Mouse (Mus musculus) cerebellum, adult 8-10 months (tissue): Measurements from ENCODE around the gene Phc2.
"Not testable (repeated sequence)": the region's sequence is repeated elsewhere in the genome, so short reads cannot be mapped to it uniquely, and the experiment has no call there.

ENCODE experiments used
- DNase-seq: peaks from one replicate; pipeline ENCODE4 v3.0.0; 2022

The Phc2 gene

DNA sequence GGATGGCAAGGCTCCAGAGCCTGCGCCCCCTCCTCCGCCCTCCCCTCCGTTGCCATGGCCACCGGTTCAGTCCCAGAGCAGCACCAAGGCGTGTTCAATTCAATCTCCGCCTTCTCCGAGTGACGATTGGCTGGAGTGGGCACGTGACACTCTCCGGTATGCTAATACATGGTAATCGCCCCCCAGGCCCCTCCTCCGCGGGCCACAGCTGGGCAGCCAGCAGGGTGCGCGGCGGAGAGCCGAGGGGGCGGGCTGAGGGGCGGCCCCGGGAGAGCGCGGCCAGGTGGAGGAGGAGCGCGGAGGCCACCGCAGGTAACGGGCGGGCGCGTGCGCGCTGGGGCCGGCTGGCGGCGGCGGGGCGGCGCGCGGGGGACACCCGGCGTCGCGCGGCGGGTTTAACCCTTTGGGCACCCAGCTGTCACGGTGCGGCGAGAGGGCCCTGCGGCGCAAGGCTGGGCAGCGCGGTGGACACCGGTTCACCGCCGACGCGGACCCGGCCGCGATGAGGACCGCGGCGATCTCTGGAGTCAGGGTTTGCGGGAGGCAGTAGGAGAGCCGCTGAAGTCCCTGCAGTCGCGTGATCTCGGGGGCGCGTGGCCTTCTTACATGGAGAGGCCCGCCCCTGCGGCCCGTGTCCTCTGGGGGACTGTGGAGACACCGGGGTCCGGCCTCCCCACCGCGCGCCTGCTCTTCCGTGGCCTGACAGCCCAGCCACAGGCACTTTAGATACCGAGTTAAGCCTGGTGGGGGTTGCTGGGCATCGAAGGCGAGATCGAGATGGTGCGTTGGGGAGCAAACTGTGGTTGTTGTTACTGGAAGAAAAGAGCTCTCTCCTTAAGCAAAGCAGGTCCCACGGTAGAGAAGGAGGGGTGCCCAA, at the start of gene Phc2:
TSS of gene Phc2 (plus strand) at position 198 of the 877 bp plus-strand sequence.
- DNase-seq: peak; percentile 95

DNA sequence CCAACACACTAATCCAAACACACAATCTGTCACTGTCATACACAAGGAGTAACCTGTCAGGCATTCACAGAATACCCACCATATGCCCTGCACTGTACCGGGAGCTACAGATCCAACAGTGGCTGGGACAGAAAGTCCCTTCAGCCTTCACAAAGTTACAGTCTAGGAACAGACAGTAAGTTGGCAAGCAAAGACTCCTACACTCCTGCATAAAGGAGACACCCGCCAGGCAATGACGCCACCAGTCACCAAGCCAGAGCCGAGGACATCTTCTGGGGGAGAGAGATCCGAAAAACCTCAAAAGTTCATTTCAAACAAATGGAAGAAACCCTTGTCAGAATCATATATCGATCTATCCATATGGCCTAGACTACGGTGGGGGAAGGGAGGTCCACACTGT, 47.9 kb upstream of the Phc2 start:
- DNase-seq: no peak

DNA sequence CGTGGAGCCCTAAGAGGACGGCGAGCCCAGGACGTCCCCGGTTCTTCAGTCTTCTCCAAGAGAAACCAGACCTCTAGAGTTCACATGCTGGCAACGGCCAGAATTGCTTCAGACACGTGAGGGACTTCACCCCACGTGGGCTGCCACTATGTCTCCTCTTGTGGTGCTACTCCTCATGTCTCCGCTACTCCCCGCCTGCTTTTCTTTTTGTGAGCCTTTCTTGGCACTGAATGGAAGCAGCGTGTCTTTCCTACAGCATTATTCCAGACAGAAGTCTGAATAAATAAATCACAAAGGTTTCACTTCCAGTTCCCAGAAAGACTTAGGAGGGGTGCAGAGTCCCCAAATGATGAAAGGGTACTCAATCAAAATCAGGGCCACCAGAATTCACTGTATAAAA, 46.8 kb upstream of the Phc2 start:
- no peak for DNase-seq

DNA sequence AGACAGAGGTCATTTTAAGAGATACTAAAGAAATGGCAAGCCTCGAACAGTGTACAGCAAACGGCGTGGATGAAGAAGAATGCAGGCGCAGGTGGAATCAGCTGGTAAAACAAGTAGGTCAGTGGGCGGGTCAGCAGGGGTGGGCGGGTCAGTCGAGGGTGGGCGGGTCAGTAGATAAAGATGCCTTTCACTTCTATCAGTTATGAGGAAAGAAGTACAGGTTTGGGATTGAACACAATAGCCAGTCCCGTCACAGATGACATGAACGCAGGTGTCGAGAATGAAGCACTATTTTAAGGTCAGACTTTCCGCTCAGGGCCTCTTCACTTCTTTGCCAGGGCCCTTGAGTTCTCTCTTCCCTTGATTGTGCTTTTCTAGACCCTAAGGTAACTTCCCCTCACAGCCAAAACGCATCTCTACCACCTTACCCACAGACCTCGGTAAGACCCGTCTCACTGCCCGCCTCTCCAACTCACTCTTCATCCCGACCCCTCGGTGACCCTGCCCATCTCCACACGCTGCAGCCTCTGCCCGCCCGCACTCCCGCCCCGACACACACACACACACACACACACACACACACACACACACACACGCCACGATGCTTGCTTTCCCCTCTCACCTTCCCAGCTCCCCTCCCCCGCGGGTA, 45.1 kb upstream of the Phc2 start:
- no peak for DNase-seq

DNA sequence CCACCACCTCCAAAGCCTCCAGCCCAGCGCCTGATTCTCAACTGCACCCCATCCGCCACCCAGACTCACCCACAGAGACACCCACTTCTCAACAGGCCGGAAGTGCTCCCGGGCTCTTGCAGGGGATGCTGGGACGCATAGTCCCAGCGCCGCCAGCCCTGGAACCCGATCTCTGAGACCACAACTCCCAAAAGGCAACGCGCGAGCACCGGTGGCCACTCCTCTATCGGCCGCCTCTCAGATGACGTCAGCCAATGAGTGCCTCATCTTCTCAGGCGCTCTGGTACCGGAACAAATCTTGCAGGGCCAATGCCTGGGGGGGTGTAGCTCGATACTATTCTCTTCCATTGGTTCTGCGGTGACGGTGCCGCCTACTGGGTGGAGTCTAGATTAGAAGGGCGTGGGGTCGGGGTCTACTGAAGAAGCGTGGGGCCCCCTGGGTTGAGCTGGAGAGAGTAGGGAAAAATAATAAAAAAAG, 44.5 kb upstream of the Phc2 start, which contains the start of gene Zscan20:
TSS of gene Zscan20 (minus strand) at position 174 of the 478 bp plus-strand sequence.
- peak; percentile 94 for DNase-seq

DNA sequence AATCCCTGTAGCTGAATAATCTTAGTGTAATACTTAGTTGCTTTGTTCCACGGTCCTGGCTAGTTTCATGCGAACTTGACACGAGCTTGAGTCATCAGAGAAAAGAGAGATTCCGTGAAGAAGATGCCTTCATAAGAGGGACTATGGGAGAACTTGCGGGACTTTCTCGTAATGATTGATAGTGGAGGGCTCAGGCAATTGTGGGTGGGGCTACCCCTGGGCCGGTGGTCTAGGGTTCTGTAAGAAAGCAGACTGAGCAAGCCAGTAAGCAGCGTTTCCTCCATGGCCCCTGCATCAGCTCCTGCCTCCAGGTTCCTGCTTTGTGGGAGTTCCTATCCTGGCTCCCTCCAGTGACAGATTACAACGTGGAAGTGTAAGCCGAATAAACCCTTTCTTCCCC, 43.8 kb upstream of the Phc2 start:
- DNase-seq: no peak

DNA sequence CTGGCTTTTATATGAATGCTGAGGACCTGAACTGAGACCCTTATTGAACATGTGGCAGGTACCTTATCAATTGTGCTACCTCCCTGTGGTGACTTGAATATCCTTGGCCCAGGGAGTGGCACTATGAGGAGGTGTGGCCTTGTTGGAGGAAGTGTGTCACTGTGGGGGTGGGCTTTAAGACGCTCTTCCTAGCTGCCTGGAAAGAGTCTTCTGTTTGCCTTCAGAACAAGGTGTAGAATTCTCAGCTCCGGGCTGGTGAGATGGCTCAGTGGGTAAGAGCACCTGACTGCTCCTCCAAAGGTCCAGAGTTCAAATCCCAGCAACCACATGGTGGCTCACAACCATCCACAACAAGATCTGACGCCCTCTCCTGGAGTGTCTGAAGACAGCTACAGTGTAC, 42.8 kb upstream of the Phc2 start:
- DNase-seq: not testable (repeated sequence)

DNA sequence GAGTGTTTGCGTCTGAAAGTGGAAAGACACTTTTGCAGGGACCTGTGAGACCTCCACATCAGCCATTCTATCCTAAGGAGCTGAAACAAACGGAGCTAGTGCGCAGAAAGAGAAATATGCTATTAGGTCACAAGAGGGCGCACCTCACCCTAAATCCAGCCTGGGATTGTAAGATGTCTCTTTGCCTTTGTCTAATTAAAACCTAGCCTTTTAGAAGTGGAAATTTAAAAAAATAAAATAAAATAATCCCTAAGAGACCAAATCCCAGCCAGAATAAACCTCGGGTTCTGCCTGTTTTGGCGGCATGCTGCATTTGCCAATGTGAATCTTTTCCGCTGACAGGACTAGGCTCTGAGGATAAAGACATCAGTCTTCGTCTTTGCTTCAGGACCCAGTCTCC, 41.2 kb upstream of the Phc2 start:
- peak; percentile 60 for DNase-seq

DNA sequence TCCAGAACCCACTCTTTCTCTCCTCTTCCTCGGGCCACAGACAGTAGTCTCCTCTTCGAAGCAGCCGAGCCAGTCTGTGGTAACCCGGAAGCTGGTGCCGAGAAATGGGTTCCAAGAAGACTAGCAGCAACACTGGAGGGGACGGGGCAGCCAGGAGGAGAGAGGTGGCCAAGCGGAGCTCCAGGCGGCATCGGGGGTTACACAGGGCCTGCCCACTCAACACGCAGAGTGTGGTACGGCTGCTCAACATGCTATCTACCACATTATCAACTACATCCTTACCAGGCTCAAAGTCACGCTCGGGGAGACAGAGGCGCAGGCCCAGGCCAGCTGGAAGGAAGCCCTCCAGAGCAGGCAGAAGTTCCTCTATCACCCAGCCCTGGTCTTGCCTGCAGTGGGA, 38.7 kb upstream of the Phc2 start:
- no peak for DNase-seq

DNA sequence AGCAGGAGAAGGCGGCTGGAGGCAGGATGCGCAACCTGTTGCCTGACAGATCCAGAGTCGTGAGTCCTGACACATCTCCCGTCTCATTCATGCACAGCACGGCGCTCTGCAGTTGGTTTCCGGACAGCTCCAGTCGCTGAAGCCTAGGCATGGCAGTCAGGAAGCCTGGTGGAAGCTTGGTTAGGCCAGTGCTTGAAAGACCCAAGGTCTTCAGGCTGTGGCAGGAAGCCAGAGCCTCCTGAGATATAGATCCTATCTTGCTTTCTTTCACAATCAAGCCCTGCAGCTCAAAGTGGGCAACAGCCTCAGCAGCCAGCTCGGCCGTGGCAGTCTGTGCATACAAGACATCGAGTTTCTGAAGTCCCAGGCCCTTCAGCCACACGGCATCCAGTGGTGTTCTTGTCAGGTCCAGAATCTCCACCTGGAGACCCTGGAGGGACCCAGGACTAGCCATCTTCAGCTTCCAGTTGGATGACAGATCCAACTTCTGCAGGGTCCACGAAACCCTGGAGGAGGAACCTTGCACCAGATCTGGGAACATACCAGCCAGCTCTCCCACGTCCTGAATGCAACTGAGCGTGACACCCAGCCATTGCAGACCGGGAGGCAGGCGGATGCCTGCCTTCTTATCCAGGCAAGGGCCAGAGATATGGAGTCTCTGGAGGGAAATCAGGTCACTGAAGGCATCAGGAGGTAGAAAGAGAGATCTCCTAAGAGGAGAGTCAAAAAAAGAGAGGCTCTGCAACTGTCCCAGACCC, 37.0 kb upstream of the Phc2 start:
- no peak for DNase-seq

DNA sequence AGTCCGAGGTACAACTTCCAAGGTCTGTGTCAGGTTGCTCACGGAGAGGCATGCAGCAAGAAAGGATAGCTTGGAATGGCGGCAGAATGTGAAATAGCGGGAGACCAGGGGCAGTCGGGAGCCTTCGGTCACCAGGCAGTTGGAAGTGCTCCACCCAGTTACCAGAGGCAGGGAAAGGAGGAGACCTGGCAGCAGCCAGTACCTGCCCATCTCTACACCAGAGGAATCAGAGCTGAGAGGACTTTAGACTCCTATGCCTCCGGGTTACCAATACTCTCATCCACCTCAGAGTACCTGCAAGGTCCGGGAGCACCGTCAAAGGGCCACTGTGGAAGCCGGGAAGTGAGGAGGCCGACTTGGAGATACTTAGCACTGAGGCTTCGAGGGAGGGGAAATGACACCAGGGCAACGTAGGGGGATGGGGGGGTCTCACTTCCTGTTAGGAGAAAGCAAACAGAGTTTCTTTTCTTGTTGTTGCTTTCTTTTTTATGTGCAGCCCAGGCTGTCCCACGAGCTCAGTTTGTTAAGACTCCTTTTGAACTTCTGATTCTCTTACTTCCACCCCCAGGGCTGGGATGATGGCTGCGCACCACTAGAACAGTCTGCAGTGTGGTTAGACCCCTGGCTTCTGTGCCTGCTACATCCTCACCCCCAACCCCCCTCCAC, 36.1 kb upstream of the Phc2 start, which contains the start of gene Tlr12:
TSS of gene Tlr12 (minus strand) at position 374 of the 666 bp plus-strand sequence.
- no peak for DNase-seq

DNA sequence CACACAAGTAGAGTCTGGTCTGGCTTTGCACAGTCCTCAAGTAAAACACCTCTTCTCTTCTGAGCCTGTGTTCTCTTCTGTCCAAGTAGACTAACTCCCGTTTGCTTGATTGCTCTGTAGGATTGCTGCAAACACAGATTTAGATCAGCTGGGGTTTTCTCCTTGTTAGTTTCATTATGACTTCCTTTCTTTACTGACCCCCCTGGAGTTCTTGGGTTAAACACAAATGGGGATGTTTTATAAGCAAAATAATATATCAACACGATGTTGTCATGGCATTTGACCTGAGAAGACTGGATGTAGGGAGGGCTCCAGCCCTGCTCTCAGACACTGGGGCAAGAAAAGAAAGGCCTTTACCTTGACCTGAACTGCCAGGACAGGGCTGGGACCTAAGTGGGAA, 35.5 kb upstream of the Phc2 start:
- DNase-seq: no peak

DNA sequence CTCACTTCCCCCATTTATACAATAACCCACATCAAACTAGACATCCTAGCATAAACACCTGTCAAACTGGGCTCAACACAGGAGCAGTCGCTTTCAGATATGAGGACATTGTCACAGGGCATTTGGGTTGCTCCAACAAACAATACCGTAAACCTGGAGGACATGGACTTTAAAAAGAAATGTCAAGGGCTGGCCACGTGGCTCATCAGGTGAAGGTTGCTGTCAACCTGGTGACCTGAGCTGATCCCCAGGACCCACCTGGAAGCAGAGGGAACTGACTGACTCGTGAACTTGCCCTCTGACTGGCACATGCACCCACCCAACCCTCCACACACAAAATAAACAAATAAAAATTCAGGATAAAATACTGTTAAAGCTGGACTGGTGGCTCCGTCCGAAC, 33.9 kb upstream of the Phc2 start:
- DNase-seq: no peak

DNA sequence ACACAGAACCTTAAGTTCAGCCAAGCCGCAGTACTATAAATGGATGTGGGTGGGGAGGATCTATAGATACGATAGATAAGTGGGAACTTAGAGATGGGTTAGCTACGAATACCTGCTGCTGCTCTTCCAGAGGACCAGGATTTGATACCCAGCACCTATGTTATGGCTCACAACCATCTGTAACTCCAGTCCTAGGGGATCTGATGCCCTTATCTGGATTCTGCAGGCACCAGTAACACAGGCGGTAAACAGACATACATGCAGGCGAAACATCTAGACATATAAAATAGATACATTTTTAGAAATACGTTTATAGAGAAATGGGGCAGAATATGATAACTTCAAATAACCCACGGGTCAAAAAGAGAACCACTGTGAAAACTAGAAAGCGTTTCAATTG, 33.4 kb upstream of the Phc2 start:
- no peak for DNase-seq

DNA sequence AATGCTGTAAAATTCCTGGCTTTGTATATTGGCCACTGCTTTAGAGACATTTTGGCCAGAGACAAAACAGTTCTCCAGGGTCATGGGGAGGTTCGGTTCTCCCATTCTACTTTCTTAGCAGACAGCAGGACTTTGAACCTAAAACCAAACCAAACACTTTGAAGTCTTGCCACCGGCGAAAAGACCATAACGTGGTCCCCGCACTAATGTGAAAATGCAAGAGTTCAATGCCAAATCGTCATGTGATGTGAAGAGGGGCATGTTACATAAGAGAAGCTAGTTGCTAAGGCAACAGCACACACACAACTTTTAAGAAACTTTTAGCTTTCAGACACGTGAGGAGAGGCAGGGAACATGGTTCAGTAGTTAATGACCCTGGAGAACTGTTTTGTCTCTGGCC, 19.1 kb upstream of the Phc2 start:
- DNase-seq: no peak

DNA sequence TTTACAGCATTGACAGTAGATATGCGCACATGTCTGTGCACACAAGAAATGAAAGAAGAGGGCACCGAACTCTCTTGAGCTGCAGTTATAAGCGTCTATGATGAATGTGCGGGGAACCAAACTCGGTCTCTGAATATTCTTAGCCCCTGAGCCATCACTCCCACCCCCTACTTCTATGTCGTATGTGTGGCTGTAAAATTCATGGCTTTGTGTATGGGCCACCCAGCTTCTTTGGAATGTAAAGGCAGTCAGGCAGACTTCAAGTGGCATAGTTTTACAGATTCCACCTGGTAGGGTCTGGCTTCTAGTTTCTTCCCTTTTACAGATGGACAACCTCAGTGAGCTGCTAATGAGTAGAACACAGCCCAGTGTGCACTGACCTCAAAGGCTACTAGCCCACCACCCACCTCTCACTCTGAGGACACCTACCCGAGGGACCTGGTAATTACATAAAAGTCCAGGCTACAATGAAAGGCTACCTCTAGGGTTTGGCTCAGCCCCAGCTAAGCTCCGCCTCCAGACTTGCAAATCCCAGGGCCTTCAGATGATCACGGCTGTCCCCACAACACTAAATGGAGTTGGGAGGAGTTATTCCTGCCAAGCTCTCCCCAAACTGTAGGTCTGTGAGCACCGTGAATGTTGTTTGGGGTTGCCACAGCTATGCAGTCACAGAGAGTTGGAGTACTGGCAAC, 18.5 kb upstream of the Phc2 start:
- DNase-seq: no peak

DNA sequence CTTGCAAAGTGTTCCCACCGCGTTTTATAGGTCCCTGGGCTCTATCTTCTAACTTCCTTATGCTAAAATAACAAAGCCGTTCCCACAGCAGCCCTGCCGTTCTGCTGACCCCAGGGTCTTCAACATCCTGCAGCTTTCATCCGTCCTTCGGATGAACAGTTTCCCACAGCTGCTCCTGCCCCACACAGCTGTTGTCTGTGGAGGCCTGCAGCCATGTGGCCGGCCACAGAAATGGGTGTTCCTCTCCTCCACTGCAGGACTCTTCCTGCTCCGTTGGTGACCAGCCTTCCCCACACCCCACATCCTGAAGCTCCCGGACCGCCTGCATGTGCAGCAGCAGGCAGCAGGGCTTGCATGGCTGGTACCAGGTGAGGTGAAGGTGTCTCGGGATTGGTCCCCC, 17.3 kb upstream of the Phc2 start:
- DNase-seq: no peak

DNA sequence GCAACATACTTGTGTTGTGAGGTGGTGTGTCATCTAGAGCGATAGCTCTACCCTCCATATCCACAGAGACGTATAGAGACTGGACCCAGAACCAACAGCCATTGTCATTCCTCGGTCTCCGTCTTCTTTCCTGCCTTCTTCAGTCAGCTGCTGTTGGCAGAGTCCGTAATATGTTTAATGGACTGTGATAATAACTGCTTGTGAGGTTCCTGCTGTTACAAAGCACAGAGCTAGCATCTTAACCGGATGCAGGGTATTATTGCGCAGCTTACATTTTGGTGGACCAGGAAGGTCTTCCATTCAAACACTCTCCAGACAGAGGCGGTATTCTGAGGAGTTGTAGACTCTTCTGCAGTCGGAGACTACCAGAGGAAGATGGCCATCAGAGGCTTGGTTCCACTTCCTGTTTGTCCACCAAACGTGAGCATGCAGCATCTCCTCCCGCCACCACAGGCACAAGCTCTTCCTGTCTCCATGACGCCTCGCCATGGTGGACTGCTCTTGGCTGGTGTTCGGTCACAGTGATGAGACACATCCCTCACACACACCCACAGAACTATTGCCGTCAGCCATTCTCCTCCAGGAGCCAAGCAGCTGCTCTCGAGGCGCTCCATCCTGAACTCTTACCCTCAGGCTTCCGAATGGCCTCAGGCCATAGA, 16.1 kb upstream of the Phc2 start:
- DNase-seq: no peak

DNA sequence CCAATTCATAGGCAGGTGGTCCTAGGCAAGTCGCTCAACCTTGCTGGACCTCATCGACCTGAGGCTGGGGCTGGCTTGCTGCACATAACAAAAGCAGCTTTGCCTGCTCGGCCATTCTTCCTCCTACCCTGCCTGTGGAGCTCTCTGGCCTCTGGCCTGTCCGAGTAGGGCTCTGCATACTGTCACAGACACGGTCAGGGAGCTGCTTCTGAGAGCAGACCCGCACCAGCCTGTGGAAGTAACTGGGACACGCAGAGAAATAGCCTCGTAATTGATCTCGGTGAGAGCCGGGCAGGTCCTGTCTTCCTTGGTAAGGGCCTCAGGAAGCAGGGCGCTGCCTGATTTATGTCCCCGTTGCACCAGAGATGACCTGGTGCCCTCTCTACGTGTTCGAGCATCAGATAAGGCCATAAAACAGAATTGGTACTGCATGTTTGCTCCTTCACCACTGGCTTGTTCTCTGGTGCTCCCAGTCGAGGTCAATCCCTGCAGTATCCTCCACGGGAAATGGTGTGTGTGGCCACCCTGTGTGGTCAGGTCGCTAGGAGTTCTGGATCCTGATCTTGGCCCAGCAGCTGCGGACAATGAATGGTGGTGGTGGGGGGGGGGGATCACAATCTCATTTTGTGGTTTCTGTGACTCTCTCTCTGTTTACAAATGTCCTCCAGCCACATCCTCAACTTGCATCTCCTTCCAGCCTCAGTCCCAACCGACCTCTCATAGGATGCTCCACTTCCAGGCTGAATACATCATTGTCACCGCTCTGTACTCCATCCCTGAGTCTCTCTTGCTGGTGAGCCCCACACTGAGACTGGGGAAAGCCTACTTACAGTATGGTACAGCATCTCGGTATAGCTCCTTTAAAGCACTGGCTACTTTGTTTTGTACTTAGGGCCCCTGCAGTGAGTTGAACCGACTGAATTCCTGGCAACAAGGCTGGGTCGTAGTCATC, 12.5 kb upstream of the Phc2 start:
- DNase-seq: no peak

DNA sequence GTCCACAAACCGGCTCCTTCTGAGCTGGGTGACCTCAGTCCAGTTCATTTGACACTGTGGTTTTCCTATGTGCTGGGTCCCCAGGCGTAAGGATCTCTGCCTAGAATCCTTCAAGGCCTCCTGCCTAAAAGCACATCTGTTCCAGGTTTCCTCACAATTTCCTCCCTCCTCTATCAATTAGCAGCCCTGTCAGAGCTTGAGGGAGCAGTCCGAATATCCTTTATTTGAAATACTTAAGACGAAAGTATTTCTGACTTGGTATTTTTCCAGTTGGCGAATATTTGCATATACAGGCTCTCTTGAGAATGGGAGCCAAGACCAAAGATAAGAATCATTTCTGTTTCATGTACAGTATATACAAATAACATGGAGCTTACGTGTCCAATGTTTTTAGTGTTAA, 8.6 kb upstream of the Phc2 start:
- no peak for DNase-seq
